Mouse (Mus musculus): ENCODE results near the gene Mzf1.

The Mzf1 gene

GRCm38 (mm10) chr7:13003380-13003779 is 51.2 kb downstream of the Mzf1 start:
- DNase-seq (ENCODE audit: low spot score in 2 of 2): no peak

- no peak for DNase-seq (ENCODE audit: low spot score in 2 of 2)
Measured at GRCm38 (mm10) chr7:13001584-13001983, 53.0 kb downstream of the Mzf1 start.

GRCm38 (mm10) chr7:12998851-12999250 is 55.7 kb downstream of the Mzf1 start, which contains the start of gene Trim28:
TSS of gene Trim28 (plus strand) at chr7:12999114.
- no peak for DNase-seq (ENCODE audit: low spot score in 2 of 2)

GRCm38 (mm10) chr7:12998053-12998452 is 56.5 kb downstream of the Mzf1 start, which contains the start of gene Slc27a5:
TSS of gene Slc27a5 (minus strand) at chr7:12998192.
- DNase-seq (ENCODE audit: low spot score in 2 of 2): no peak

GRCm38 (mm10) chr7:12997230-12997629 is 57.3 kb downstream of the Mzf1 start:
- DNase-seq (ENCODE audit: low spot score in 2 of 2): no peak

GRCm38 (mm10) chr7:12995862-12996261 is 58.7 kb downstream of the Mzf1 start:
- no peak for DNase-seq (ENCODE audit: low spot score in 2 of 2)

- no peak for DNase-seq (ENCODE audit: low spot score in 2 of 2)
Measured at GRCm38 (mm10) chr7:12993148-12993547, 61.4 kb downstream of the Mzf1 start.

All from spleen, postnatal 10 days (tissue).